Mouse (Mus musculus): ENCODE results near the gene Prkn.

DNA sequence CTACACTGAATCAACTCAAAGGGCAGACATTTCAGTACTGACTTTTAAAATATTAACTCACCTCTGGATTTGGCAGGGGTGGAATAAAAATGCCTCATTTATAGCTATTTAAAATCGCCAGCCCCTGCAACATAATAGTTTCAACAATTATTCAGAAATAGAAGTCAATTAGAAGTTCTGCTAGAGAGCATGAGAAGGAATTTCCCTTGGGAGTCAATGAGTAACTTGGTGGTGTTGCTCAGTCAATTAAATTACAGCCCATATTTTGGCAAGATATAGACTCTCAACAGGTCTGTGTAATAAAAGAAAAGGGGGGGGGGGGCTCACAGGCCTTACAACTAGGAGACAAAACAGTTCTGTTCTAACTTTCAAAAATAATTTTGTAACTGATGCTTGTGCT lies 821.7 kb downstream of the Prkn start:
- TF ChIP-seq CTCF (IDR thresholded peaks at IDR 0.05; ENCODE audit: extremely low read depth, insufficient read length, insufficient replicate concordance, low read depth, low read length) (no peak), POLR2A (IDR thresholded peaks at IDR 0.05; ENCODE audit: low read depth, low read length) (no peak)

Measured in small intestine, adult 2 months (tissue).